Mouse (Mus musculus) retina, adult 2 months (tissue): ENCODE data around the gene Zfp882.
A peak's percentile ranks its signal among the peaks of the same experiment; 100 is the strongest.
"Not testable (repeated sequence)": the region's sequence is repeated elsewhere in the genome, so short reads cannot be mapped to it uniquely, and the experiment has no call there.

Experiments
- DNase-seq: peaks from one replicate; pipeline ENCODE4 v3.0.0-alpha.2; 2012; ENCODE audit warnings: low read depth, low spot score

Zfp882 gene

DNA sequence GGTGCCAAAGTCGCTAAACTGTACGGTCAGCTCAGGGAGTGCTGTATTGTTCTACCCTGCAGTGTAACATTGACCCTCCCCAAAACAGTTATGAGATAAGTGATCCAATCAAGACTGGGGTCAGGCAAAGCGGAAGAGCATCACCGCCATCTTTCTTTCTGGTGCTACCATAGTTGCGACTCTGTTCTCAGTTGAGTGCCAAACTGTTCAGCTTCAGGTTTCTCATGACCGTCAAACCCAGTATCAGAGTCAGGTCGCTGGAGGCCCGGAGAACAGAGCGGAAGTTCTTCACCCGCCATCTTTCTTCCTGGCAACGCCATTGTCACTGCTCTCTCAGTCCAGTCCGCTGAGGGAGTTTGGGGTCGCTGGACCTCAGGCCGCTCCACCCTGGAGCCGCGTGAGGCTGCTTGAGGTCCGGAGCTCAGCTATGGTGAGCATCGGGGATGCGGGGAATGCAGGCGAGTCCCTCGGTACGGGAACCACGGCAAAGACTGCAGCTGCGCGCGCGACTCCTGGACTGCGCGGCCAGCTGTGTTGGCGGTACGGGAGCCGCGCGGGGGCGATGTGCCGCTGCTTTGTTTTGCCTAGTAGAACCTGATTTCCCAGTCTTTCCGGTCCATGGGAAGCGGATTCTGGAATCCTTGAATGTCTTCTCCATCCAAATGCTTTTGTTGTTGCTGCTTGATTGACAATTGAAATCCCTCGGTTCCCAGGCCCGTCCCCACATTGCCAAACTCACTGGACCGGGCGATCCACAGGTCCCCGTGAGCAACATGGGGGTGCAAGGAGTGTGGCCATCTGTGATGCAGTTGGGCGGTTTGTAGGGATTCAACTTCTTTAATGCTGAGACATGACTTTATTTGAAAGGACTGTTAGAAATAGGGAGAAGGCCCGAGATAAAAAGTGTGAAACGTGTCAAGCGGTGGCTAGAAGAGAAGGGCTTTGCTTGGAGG lies at the start of gene Zfp882, which contains the start of gene Zfp617:
Gene Zfp882, plus strand, starts transcription at position 300 of the 953 bp plus-strand sequence.
Gene Zfp617, plus strand, starts transcription at position 327 of the 953 bp plus-strand sequence.
- peak; percentile 85 for DNase-seq

GRCm38 (mm10) chr8:71861551-71861950 lies 46.9 kb upstream of the Zfp882 start:
- not testable (repeated sequence) for DNase-seq

DNA sequence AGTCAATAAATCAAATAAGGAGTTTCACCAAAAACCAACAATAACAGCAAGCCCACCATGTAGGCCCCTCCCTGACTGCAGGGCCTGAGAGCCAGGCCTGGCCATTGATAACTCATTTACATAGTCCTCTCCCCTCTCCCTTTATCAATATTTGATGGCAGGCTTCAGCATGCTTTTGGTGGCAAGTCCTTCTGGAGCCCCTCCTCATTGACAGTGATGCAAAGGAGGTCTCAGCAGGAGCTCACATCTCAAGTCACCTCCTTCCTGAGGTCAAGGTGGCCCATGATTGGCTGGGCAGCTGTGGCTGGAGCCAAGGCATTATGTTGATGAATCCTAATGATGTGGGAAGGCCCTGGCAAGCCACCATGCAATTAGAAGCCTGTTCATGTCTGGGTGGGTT lies 46.4 kb upstream of the Zfp882 start:
- DNase-seq = not testable (repeated sequence)

GRCm38 (mm10) chr8:71881618-71882274 lies 26.7 kb upstream of the Zfp882 start, which contains the start of gene Zfp709:
TSS of gene Zfp709 (plus strand) at chr8:71882019.
- peak; percentile 54 for DNase-seq

- not testable (repeated sequence) for DNase-seq
These were observed 7.7 kb upstream of the Zfp882 start for GRCm38 (mm10) chr8:71900666-71901065.

- DNase-seq = not testable (repeated sequence)
These were observed 5.3 kb upstream of the Zfp882 start for GRCm38 (mm10) chr8:71903084-71903483.

- DNase-seq = no peak
These were observed 1.6 kb upstream of the Zfp882 start for GRCm38 (mm10) chr8:71906809-71907208.

DNA sequence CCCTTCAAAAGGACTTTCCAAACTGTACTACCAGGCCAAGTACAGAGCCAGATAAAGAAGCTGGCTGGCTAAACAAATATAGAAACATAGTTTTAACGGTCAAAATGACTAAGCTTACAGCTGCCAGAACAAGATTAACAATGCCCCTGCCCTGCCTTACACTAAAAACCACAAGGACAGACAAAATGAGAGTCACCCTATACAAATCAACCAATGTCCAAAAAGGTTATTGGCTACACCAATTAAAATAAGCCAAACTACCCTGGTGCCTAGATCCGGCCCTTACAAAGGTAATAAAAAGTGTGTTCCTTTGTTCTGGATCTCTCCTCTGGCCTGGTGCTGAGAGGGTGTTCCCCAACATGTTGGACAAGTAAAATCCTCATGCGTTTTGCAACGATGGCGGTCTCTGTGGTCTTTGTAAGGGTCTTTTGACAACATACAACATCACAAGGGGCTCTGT lies 580 bp upstream of the Zfp882 start:
- no peak for DNase-seq

DNA sequence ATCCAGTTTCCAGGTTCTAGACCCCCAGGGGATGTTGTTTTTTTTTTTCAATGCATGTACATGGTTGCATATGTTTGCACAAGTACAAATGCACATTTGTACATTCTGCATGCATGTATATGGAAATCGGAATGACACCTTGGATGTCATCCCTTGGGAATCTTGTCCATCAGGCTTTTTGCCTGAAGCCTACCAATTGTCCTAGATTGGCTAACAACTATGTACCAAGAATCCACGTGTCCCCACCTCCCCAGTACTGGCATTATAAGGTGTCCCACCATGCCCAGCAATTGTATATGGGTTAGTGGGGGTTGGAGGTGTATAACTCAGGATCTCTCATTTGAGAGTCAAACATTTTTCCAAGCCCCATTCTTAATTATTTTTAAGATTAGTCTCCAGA lies 3.9 kb downstream of the Zfp882 start:
- DNase-seq = no peak

DNA sequence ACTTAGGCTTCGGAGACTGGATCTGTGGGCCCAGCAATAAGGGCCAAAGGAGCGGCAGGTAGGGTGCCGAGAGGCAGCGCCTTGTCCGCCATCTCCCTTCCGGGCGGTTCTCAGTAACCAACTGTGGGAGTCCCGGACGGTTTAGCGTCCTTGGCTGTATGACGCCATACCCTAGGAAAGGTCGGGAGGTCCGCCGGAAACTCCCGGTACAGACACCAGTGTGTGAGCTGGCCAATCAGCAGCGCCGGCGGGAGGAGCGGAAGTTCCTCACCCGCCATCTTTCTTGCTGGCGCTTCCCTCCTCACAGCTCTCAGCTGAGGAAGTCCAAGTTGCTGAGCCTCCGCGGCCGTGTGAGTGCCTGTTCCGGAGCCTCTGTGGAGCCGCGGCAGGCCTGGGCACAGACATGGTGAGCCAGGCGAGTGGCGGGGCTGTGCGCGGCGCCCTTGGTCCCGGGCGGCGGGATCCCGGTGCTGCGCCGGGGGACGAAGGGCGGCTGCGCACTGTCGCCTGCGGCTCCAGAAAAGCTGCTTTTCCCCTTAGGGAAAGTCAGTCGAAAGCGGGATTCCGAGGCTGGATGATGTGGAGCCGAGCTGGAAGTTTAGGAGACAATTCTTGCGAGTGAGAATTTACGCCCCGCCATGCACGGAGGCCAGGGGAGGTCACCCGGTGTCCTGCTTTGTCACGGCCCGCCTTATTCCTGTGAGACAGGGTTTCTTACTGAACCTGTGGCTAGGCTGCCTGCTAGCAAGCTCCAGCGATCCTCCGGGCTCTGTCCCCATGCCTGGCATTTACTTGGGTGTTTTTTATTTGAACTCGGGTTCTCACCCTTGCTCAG lies 14.4 kb downstream of the Zfp882 start:
- peak; percentile 87 for DNase-seq

- no peak for DNase-seq
These were observed 17.4 kb downstream of the Zfp882 start for GRCm38 (mm10) chr8:71925791-71926190.

DNA sequence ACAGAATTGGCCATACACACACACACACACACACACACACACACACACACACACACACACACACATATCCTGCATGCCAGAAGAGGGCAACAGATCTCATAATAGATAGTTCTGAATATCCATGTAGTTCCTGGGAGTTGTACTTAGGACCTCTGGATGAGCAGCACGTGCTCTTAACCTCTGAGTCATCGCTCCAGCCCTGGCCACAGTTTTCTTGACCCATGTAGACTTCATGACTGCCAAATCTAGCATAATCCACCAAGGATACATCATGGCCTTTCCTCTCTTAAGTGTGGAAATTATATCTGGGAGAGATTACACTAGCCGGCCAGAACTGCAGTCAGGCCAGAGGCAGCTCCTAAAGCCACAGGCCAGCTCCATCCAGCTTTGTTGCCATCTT lies 18.1 kb downstream of the Zfp882 start:
- no peak for DNase-seq

DNA sequence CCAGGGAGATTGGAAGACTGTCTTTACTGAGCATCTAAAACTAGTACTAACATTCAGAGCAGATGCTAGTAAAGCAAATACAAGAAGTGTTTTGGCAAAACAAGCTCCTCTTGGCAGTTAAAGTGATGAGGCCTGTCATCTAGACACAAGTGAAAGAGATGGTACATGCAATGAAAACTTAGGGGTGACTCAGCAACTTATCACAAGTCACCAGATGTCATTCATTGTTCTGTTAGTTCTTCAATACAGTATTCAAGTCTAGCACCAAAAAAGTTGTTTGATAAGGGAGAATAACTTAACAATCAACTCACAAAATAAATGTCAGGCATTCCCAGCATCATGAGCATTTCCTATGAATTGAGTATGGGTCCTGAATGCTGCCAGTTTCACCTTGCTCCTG lies 19.4 kb downstream of the Zfp882 start:
- DNase-seq = no peak

DNA sequence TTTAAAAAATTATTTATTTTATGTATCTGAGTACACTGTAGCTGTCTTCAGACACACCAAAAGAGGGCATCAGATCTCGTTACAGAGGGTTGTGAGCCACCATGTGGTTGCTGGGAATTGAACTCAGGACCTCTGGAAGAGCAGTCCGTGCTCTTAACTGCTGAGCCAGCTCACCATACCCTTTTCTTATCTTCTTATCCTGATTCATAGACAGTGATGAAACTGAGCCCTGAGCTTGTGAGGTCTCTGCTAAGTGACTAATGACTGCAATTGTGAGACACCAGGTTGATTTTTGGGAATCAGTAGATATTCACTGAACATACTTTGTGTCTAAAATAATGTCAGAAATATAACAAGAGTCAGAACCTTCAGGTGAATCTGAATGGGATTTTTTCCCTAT lies 29.6 kb downstream of the Zfp882 start:
- DNase-seq = not testable (repeated sequence)

- no peak for DNase-seq
These were observed 32.1 kb downstream of the Zfp882 start for GRCm38 (mm10) chr8:71940293-71941208.

- DNase-seq = no peak
These were observed 33.4 kb downstream of the Zfp882 start for GRCm38 (mm10) chr8:71941776-71942175.

DNA sequence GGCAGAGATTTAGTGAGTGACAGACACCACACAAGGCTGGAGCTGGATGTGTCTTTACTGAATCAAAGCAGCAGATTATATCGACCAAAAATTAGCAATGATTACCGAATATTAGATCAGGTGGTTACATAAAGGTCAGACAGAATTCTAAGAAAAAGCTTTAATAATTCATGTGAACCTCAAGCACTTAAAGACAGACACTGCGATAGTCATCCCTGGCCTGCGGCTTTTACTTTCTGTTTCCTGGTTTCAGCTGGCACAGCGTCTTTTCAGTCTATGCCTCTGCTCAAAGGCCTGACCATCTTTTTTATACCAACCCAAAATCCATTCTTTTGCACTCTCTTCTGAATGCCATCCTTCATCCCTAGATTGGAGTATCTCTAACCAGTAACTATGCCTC lies 40.2 kb downstream of the Zfp882 start:
- DNase-seq = no peak

DNA sequence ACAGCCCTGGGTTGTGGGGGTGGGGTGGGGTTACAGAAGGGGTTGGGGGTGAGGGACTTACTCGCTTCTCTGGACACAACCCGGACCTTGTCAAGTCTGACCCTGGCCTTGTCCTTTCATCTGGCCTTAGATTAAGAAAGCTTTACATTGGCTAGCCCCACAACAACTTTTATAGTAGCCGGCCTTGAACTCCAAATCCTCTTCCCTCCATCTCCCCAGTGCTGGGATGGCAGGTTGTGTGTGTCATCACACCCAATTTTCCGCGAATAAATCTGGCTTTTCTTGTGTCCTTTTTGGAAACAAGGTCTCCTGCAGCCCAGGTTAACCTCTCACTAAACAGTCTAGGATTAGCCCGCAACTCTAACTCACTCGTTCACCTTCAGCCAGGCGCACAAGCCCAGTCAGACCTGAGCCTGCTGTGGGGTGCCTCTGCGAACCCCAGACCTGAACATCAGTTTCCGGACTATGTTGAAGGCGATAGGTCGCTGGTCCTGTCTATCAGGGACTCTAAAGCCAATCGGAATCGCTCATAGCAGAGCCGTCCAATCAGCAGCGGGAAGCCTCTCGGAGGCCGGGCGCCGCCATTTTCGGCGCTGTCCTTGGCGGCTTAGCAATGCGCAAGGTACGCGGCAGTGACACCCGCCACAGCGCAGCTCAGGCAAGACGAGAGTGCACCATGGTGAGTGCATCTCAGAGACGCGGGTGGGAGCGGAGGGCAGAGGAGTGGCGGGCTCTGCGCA lies 42.2 kb downstream of the Zfp882 start, which contains the start of gene Zfp961:
Gene Zfp961, plus strand, starts transcription at position 557 of the 740 bp plus-strand sequence.
- DNase-seq = peak; percentile 99

DNA sequence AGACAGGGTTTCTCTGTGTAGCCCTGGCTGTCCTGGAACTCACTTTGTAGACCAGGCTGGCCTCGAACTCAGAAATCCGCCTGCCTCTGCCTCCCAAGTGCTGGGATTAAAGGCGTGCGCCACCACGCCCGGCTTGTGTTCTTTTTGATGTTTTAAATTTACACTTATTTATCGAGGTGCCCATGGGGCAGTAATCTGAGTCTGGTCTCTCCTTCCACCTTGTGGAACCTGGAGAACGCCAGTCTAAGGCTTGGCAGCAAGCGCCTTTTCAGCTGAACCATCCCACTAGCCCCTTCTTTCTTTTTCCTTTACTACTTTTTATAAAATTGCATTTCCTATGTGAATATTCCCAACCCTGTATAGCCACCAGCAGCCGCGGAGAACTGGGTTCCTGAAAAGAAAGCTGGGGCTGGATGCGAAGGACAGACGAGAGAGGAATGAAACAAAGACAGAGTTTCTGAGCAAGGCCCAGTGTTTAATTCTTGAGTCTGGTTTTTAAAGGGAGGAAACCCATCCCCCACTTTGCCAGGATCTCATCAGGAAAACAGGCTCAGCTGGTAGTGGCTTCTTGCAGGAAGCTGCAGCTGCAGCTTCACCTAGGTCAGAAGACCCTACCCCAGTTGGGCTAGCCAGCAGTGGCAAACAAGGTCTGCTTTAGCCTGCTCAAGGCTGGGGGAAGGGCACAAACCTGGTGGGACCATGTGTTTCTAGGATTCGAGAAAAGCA lies 43.2 kb downstream of the Zfp882 start:
- DNase-seq = no peak
